Mouse (Mus musculus) cerebellum, adult 11-12 months (tissue): ENCODE data around the gene Tcl1b4.
"Not testable (repeated sequence)": the region's sequence is repeated elsewhere in the genome, so short reads cannot be mapped to it uniquely, and the experiment has no call there.

Experiments
- DNase-seq: peaks from one replicate; pipeline ENCODE4 v3.0.0; 2022

Gene Tcl1b4

DNA sequence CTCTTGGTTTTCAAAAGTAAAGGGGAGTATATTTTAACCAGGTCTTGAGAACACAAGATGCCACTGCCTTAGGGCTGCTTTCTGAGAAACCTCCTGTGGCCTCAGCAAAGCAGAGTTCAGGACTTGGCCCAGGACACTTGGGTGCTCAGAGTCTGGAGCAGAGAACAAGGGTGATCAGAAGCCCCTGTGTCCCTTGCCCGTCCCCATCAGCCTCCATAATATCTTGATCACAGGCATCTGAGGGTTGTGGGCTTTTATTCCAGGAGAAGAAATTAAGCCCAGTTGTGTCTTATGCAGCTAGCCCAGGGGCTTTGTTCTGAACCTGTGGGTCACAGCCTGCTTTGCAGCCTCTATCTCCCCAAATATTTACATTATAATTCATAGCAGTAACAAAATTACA lies at the start of gene Tcl1b4:
Gene Tcl1b4 (plus strand): TSS at position 301 of the 400 bp plus-strand sequence.
- not testable (repeated sequence) for DNase-seq

DNA sequence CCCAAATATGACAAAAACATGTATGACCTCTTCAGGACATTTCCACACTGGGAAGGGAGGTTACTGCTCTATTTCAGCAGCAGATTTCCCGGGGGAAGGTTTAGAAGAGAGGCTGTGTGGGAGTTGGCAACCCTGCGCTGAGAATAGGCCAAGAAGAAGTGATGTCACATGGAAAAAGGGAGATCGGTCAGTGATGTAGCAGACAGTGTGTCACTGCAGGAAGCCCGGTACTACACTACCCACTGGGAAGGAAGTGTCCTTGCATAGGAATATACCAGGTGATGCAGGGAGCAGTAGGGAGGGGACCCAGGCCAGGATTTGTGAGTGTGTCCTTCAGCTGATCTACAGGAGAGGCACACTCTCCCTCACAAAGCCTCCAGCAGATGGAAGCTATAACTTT lies 46.5 kb upstream of the Tcl1b4 start:
- not testable (repeated sequence) for DNase-seq

DNA sequence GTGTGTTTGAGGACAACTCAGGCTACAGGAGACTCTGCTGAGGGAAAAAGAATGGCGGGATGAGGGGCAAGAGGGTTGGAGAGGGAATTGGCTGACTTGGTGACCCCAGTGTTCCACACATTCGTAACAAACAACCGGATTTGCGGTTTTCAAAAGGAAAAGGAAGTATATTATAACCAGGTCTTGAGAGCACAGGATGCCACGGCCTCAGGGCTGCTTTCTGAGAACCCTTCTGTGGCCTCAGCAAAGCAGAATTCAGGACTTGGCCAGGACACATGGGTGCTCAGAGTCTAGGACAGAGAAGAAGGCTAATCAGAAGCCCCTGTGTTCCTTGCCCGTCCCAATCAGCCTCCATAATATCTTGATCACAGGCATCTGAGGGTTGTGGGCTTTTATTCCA lies 42.9 kb upstream of the Tcl1b4 start:
- DNase-seq, result no peak

DNA sequence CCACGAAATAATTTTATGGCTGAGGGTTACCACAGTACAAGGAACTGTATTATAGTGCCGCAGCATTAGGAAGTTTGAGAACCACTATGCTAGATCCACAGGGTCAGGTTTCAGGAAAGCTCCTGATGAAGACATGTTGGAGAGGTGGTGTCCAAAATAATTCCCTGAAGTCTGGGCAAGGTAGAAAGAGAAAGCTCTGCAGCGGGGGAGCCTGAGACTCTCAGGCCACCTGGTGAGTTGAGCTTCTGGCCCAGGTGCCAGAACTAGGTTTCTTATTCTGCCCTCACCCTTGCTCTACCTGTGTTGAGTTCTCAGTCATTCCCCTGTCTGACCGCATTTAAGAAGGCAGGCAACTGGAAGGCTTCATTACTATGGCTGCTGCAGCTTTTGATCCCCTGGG lies 42.4 kb upstream of the Tcl1b4 start, which contains the start of gene Tcl1b1:
Gene Tcl1b1 (plus strand): TSS at position 301 of the 400 bp plus-strand sequence.
- DNase-seq, result no peak

DNA sequence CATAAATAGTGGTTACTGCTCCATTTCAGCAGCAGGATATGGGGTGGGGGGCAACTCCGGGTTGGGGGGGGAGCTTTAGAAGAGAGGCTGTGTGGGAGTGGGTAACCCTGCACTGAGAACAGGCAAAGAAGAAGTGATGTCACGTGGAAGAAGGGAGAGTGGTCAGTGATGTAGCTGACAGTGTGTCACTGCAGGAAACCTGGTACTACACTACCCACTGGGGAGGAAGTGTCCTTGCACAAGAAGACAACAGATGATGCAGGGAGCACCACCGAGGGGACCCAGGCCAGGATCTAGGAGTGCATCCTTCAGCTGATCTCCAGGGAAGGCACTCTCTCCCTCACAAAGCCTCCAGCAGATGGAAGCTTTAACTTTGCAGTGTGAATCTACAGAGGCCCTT lies 35.0 kb upstream of the Tcl1b4 start:
- no peak for DNase-seq

DNA sequence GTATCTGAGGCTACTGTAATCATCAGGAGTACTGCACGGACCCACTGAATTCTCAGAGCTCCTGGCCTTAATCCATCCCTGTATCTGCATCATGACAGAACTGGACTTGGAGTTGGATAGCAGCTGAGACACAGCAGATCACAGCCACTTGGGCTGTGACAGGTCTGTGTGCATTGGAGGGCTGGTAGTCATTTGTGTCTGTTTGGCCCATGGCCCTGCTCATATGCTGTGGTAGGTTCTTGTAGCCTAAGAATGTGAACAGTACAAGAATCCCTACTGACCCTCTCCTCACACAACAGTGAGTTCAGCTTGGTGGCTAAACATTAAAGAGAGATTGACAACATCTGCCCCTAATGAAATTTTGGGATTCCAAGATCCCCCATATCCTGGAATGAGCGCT lies 28.4 kb upstream of the Tcl1b4 start:
- DNase-seq, result no peak

DNA sequence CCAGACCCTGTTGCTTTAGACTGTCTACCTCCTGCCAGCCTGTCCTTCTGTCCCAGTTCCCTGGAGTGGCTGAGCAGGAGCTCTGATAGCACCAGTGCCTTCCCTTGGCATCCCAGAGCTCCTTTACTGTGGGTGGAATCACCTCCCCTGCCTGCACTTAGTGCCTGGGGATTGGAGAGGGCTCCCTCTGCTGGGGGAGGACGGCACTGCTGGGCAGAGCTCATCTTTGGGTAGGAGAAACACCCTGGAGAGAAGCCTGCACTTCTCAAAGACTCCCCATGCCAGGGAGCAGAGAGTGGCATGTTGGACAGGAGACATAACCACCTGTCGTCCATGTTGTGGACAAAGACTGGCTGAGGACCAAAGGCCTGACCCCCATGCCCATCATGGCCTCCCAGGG lies 27.4 kb upstream of the Tcl1b4 start:
- DNase-seq, result peak; percentile 4

DNA sequence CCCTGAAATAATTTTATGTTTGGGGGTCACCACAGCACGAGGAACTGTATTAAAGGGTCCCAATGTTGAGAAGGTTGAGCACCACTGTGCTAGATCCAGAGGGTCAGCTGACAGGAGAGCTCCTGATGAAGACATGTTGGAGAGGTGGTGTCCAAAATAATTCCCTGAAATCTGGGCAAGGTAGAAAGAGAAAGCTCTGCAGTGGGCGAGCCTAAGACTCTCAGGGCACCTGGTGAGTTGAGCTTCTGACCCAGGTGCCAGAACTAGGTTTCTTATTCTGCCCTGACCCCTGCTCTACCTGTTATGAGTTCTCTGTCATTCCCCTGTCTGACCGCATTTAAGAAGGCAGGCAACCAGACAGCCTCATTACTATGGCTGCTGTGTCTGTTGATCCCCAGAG lies 25.7 kb upstream of the Tcl1b4 start, which contains the start of gene Tcl1b5:
Gene Tcl1b5 (plus strand): TSS at position 301 of the 400 bp plus-strand sequence.
- not testable (repeated sequence) for DNase-seq

DNA sequence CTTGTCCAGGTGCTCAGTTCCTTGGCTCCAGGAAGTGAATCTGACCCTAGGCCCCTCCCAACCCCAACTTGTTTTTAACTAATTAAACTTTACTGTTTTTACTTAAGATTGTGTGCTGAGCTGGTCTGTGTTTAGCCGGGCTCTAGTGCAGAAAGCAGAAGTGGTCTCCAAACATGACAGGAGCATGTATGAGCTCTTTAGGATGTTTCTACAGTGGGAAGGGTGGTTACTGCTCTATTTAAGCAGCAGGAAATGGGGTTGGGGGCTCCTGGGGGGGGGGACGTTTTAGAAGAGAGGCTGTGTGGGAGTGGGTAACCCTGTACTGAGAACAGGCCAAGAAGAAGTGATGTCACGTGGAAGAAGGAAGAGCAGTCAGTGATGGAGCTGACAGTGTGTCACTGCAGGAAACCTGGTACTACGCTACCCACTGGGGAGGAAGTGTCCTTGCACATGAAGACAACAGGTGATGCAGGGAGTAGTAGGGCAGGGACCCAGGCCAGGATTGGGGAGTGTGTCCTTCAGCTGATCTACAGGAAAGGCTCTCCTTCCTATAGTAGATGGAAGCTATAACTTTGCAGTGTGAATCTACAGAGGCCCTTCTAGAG lies 20.6 kb upstream of the Tcl1b4 start:
- DNase-seq, result not testable (repeated sequence)

DNA sequence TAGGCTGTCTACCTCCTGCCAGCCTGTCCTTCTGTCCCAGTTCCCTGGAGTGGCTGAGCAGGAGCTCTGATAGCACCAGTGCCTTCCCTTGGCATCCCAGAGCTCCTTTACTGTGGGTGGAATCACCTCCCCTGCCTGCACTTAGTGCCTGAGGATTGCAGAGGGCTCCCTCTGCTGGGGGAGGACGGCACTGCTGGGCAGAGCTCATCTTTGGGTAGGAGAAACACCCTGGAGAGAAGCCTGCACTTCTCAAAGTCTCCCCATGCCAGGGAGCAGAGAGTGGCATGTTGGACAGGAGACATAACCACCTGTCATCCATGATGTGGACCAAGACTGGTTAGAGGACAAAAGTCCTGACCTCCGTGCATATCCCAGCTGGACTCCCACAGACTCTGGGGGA lies 12.8 kb upstream of the Tcl1b4 start:
- DNase-seq, result not testable (repeated sequence)

DNA sequence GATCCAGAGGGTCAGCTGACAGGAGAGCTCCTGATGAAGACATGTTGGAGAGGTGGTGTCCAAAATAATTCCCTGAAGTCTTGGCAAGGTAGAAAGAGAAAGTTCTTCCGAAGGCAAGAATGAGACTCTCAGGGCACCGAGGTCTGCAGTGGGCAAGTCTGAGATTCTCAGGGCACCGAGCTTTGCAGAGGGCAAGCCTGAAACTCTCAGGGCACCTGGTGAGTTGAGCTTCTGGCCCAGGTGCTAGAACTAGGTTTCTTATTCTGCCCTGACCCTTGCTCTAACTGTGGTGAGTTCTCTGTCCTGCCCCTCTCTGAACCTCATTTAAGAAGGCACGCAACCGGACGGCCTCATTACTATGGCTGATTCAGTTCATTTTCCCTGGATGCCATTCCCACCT lies 11.0 kb upstream of the Tcl1b4 start, which contains the start of gene Tcl1b3:
Gene Tcl1b3 (plus strand): TSS at position 301 of the 400 bp plus-strand sequence.
- DNase-seq, result not testable (repeated sequence)

DNA sequence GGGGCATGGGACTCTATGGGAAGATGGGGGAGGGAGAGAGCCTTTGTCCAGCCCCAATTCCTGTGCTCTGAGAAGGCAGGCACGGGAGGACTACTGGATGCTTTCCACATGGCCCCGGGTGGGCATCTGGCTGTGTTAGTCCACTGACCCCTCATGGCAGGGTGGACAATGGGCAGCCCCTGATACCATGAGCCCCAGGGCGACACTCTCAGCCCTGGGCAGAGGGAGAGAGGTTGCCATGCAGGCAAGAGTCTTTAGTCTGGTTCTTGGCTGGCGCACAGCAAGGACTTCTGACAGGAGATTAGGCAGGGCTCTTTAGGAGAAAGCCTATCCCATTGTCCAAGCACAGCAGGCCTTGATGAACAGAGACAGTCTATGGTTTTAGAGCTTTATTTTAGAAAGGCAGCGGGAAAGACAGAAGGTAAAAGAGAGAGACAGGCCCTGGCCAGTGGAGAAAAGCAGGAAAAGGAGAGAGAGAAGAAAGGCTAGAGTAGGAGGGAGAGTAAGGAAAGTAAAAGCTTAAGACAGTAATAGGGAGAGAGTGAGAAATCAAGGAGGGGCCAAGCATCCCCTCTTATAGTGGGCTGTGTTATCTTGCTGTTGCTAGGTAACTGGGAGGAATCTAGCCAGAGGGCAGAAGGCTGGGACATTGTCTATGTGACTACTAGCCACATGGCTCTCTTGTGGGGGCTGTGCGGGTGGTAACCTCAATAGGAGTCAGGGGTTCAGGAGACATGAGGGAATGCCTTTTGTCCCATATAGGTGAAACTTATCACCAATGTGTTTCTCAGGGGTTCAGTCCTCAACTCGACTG lies 1.9 kb upstream of the Tcl1b4 start:
- not testable (repeated sequence) for DNase-seq

DNA sequence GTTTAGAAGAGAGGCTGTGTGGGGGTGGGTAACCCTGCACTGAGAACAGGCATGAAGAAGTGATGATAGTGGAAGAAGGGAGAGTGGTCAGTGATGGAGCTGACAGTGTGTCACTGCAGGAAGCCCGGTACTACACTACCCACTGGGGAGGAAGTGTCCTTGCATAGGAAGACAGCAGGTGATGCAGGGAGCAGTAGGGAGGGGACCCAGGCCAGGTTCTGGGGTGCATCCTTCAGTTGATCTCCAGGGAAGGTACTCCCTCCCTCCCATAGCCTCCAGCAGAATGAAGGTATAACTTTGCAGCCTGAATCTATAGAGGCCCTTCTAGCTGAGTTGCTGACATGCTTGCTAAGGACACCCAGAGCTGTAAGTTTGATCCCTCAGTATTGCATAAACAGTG lies 5.3 kb downstream of the Tcl1b4 start:
- no peak for DNase-seq

DNA sequence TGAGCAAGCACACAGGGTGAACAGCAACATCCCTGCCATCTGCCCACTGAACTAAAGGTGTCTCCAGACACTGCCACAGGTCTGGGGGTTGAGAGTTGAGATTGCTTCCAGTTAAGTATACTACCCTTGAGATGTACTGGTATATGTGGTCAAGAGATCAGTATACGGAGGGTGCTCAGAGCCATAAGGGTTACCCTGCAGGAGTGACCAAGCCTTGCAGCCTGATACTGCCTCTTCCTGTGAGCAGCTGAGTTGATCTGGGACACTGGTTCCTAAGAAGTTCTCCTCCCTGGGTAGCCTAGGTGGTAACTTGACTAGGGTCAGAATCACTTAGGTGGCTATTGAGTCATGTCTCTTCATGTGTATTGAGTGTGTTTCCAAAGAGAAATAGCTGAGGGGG lies 6.7 kb downstream of the Tcl1b4 start:
- no peak for DNase-seq

DNA sequence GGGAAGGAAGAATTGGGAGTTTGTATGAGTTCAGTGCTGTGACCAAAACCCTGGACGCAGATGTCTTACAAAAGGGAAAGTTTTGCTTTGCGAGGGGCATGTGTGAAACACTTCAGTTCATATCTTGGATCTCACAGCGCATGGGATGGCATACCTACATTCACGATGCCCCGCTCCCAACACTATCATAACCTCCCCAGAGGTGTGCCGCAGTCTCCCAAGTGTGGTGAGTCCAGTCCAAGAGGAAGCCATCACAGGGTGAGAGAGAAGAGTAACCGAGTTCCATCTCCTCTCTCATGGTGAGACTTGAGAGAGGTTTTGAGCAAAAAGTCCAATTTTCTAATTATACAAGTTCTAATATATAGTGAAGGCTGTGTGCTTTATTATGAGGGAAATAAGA lies 7.5 kb downstream of the Tcl1b4 start:
- DNase-seq, result no peak

DNA sequence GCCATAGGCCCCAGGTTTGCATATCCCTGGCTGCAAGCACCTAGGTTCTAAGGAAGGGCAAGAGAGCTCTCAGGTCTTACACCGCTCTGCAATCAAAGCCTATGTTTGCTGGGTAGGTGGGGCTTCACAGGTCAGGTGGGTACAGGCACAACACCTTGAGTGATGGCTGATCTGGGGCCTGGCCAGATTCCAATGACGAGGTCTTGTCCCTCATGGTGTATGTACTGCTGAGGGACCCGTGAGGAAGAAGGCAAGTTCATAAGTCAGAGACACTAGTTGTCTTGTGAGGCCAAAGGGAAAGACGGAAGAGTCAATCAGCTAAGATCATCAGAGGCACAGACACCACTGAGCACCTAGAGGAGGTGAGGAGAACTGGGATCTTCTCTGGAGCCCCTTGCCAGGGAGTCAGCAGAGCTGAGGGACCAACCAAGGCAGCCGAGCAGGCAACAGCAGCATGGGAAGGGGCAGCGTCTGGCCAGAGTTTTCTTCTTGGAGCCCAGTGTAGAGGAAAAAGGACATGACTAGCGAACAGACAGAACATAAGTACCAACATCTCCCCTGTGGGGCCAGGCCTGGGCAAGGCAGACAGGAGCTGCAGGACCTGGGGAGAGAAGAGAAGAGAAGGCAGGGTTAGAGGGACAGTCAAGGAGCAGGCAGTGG lies 15.5 kb downstream of the Tcl1b4 start:
- no peak for DNase-seq

DNA sequence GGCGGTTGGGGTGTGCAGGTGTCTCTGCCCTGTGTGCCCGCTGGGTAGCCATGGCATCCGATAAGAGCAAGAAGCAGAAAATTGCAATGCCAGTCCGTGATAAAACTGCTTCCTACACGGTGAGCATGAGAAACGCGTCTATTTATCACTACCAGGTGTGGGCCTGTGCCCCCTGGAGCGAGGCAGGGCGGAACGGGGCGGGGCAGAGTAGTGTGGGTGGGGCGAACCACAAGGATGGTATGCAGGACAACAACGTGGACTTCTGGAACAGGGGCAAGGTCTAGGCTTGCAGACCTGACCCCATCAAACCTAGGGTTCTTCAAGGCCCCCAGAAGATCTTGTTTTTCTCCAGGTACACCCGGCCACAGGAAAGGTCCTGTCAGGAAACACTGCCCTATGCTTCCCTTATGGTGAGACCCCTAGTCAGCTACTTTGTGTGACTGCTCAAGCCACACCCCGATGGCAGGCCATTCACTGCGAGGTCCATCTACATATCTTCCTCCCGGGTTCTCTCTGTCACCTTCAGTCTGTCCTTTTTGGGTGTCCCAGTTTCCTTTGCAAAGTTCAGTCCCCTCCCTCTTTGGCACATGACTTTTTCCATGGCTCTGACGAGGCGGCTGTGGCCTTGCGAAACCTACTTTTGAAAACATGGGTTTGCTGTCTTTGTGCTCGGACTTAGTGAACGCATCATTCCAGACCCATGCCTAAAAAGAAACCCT lies 21.0 kb downstream of the Tcl1b4 start, which contains the start of gene Tcl1:
Gene Tcl1 (minus strand): TSS at position 193 of the 719 bp plus-strand sequence.
- no peak for DNase-seq

DNA sequence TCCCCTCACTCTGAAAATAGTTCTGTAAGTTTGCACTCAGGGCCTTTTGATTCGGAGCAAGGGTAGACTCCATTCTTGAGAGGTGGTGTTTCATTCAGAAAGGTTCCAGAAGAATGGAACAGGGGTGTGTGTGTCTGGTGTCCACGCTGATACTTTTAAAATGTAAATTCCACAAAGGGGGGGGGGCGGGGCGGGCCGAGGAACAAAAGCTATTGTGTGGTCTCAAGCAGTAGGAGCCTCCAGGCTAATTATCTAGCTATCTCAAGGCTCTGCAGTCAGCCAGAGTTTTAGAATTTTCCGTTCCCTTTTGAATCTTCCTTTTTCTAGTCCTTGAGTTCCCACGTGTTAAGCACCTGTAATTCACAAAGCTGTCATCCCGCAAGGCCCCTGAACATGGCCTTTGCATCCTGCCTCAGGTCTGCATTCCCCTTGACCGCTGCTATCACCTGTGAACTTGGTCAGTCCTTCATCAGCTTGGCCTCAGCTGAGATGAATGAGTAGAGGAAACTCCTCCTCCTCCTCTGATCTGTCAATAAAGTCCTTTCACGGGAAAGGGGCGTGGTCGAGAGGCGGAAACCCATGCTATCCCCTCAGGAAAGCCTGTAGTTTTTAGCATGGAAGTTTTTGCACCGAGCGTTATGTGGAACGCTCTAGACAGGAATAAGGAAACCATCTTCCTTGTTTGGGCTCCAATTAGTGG lies 23.0 kb downstream of the Tcl1b4 start:
- no peak for DNase-seq

DNA sequence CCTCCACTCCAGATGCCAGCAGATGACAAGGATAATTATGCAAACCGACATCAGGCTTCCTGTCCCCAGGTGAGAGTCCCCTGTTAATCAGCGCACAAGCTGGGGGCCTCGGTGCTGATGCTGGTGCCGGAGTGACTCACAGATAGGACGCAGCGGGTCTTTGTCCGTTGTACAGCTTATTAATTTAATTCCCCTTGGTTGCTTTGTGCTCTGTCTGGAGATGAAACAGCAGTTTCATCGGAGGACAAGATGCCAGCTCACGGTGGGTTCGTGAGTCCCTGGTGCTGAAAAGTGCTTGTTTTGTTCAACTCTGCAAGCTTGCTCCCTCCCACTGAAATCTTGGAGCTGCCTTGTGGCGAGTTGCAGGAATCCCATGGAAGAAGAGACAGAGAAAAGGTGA lies 32.6 kb downstream of the Tcl1b4 start:
- DNase-seq, result no peak

DNA sequence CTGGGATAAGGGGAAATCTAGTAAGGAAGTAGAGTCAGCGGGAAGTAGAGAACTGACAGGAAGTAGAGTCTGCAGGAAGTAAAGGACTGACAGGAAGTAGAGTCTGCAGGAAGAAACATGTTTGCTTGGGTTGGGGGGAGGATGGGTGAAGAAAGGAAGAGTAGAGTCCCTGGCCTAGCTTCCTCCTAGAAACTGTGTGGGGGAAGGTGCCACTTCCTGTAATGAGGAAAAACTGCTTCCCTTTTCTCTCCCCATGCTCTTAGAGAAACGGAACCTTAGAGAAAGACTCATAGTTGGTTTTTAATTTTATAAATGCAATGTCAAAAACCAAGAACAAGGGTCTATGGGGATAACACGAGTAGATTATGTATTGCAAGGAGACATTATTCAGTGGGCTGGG lies 33.3 kb downstream of the Tcl1b4 start:
- DNase-seq, result no peak

DNA sequence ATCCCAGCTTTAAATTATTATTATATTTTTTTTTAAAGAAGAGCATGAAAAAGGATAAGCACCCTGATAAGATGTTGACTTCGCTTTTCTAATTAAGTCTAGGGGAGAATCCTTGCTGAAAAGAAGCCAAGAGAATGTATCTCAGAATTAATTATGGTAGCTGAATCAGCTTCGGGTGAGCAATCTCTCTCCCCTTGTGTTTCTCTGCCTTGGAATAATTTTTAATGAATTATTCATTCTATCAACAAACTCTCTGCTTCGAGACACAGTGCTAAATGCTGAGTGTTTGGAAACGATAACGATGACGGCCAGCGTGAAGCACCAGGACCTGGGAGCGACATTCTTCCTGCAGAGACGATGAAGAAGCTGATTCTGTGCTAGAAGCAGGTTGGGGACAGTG lies 37.3 kb downstream of the Tcl1b4 start:
- DNase-seq, result no peak

DNA sequence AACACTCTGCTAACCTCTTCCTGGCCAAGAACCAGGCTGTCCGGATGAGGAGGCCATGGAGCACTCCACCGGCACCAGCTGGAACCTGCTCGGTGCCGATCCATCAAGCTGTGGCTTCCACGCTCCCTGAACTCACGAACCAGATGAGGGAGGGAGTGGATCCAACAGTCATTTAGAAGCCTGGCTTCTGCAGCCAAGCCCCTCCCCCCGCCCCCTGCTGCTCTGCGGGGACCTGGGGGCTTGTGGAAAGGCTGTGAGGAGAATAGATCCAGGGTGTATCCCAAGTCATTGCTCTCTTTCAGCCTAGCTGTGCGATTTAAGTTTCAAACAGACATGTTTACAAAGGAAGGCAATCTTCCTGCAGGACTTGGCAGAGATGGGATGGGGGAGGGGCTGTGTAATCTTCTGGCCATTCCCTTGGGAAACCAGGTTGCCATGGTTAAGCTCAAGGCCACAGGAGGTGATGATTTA lies 47.0 kb downstream of the Tcl1b4 start:
- no peak for DNase-seq
